Mouse (Mus musculus): ENCODE data around the gene Cox17. TPM values are rescaled to one million over a fixed set of nuclear protein-coding genes. Genes with fewer than 3 reads are reported as not detected.

Cox17 gene
- total RNA-seq, 1 experiment from 2014 or later: 474 TPM

DNA sequence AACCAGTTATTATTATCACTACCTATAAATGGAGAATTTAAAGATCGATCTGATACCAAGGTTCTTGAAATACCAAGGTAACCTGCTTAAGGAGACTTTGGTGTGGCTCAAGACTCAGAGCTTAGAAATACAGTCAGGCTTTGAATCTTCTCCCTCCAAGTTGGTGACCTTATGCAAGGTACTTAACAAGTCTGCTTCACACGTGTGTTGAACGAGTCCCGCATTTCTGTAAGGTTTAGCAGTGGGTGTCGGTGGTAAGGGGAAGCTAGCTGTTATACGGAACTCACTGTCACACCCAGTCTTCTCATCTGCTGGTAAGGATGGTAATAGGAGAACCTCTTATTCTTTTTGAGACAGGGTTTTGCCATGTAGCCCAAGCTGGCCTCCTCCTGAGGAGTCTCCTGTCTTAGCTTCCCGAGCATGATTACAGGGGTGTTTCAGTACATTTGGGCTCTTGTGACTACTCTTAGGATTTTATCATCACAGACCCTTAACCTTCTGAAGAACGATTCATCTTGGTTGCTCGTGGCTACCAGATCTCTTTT lies 1.5 kb downstream of the Cox17 start:
- no peak for DNase-seq

DNA sequence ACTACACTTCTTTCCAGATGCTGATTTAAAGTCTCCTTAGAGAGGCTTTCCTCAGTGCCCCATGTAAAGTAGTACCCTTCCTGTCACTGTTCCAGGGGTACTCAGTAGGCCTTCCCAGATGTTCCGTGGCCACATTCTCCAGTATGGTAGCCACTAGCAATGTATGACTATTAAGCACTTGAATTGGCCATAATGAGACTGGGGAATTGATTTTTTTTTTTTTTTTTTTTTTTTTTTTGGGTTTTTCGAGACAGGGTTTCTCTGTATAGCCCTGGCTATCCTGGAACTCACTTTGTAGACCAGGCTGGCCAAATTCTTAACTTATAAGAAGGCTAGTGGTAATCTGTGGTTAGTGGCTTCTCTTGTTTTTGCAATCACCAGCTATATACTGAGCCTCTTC lies 3.1 kb downstream of the Cox17 start:
- DNase-seq: no peak

DNA sequence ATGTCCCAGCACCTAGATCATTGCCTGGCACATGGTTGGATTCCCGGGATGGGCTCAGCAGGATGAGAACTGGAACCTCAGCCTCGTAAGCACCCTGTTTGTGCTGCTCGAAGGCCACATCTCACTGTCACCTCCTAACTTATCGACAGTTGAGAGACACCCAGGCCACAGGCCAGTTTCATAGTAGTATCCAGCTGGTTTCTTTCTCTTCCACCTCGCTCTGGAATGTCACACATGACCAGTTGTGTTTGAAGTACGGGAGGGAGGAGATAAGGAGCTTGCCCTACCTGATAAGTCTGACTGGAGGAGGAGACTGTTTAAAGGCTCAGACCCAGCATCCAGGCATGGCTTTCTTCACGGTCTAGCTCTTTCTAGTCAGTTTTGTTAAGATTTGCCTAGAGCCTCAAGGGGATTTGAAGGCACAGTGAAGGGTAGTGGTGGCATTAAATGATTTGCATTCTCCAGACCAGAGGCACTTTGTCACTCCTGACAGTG lies 3.6 kb downstream of the Cox17 start:
- no peak for DNase-seq

DNA sequence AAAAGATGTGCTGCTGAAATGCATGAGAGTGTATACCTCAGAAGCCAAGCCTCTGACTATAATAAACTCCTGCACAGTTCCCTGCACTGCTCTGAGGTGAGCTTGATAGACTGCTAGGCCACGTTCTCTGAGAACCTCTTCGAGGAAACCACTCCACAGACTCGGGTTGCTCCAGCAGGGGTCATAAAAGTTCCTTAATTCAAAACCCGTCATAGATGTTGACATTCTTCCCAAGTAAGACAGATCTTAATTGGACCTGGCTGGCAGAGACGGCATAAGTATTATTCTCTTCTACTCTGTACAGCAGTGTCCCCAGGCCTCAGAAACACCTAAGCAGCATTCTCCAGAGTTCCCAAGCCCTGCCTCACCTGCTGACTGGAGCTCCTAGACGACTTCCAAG lies 4.1 kb downstream of the Cox17 start:
- no peak for DNase-seq

DNA sequence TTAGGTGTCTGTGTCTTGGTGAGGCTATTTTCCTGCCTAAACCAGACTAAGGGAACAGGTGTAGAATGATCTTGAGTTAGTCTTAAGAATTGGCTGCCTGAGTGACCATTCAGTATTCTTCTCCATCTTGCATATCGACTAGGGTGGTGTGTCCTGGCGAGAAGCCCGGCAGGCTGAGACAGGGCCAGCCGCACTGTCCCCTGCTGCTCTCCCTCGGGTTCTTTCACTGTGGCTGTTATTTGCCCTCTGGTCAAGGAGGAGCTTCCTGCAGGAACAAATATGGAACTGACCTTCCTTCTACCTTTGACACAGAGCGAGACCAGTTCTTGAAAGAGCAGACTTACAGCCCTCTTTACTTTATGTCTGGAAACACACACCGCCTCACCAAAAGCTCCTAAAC lies 5.2 kb downstream of the Cox17 start:
- DNase-seq: peak; percentile 51

DNA sequence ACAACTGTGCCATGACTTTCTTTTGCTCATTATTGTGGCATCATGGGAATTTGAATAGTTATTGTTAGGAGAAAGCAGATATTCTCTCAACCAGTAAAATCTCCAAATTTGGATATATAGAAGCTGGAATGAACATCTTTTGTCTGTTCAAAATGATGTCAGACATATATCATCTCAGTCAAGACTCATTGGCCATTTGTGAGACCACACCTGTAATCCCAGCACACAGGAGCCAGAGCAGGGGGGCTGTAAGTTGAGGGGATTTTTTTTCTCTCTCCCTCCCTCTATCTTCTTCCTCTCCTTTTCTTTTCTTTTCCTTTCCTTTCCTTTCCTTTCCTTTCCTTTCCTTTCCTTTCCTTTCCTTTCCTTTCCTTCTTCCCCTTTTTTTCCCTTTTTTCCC lies 6.1 kb downstream of the Cox17 start:
- no peak for DNase-seq

DNA sequence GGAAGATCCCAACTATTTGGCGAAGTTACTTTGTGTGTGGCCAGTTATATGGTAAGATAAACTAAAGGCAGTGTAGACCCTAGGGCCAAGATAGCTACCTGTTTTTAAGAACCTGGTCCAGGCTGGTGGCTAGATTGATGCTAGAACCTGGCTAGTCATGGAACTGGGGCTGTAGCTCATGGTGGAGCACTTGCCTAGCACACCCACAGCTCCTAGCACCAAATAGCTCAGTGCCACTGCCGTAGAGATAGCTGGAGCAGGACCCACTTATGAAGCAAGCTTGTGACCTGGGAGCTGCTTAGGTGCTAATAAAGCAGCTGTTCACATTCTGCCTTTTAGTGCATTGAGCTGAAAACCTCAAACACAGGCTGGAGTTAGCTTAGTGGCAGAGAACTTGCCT lies 6.9 kb downstream of the Cox17 start:
- no peak for DNase-seq

DNA sequence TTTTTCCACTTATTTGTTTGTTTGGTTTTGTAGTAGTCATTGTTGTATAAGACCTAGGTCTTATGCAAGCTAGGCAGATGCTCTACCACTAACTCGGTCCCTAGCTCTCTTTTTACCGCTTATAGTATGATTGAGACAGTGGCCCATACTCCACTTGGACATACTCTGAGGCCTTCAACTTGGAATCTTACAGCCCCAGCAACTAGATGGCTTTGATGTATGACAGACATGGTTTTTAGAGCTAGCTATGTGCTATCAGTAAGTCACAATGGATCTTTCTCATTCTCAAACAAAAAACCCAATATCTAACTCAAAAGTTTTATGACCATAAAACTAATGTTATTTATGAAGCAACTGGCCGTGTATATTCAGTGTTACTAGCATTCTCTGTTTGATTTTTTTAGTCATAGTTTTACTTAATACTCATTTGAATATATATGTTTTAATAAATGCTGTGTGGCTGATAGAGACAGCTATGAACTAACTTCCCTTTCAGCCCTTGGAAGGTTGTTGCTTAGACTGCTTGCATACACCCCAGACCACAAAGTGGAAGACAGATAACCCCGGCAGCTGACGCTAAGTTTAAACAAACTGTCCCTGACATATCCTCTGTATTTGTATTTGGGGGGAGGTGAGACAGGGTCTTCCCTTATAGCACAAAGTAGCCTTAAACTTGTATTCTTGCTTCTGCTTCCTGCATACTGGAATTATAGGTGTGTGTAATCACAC lies 7.6 kb downstream of the Cox17 start:
- no peak for DNase-seq

DNA sequence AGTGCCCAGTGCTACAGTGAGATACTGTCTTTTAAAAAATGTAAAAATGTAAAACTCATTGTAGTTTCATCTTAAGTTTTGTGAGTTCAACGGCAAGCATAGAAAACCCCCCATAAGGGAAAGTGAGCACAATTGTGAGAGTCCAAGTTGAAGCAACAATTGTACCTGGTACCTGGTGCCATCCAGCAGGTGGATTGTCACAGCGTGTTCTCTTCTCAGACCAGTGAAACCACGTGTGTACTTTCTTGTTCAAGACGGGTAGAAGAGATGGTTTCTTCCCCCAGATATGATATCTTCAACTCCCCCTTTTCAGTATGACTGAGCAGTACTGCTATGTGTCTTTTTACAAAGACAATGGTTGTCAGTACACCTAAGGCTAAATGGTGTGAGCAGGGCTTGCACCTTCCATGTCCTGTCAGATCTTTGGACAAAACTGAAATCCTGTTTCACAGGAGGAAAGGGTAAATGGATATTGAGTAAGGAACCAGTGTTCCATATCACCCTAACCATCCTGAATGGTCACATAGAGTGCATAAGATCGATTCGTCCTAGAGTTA lies 11.5 kb downstream of the Cox17 start:
- no peak for DNase-seq

DNA sequence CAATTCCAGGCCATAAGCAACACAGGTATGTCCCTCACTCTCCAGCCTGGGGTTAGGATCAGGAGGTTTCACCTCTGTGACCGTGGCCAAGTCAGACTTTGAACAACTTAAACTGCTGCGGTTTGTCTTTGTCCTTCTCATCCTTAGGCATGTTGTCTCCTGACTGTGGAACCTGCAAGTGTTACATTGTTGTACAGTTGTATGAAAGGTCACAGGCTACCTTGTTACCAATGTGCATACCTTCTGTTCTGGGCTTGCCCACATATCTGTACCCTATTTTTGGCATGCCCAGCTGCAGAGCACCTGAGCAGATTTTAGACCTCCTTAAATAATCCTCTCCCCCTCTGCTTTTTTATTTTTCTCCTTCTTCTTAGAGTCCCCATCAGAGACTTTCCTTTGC lies 12.4 kb downstream of the Cox17 start:
- no peak for DNase-seq

DNA sequence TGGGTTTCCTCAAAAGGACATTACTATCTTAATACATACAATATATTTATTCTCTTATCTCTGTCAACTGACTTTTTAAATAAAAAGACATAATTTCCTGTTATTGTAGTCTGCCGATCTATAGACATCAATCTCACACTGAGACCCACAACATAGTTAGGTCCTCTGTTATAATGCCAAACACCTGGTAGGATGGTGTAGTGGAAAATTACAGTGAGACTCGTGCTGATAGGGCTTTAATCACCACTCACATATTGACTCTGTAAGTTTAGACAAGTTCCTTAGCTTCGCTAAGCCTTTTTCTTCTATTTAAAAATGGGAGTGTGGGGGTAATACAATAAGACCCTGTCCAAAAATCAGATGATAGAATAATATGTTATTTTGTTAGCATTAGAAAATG lies 13.1 kb downstream of the Cox17 start:
- DNase-seq: no peak

DNA sequence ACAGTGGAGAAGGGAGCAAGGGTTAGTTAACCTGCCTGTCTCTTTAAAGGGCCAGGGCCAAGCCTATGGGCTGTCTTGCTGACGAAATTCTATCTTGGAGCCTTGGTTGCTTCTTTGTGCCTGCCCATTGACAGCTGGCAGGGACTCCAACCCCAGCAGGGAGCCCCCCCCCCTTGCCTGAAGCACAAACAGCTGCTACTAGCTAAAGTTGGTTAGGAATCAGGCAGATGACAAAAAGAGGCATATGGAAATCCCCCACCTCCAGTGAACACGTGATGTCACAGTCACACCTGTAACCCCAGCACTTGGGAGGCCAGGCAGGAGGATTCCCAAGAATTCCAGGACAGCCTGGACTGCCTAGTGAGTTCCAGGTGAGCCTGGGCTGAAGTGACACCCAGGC lies 13.5 kb downstream of the Cox17 start:
- DNase-seq: no peak

DNA sequence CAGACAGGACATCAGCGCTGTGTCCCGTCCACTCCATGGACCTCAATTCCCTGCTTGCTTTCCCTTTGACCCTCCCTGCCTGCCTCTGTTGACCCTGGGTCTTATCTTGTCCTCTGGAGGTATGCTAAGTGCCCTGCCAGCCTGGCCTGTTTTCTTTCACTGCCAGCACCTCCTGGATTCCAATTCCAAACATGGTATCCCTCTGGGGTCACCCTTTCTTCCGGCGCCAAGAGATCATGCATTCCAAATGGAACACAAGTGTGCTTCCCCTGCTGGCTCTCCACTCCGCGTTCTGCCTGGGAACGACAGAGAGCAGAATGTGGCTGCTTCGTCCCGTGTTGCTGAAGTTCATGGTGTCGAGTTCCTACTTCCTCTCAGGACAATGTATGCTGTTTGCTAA lies 15.1 kb downstream of the Cox17 start, which contains the start of gene Popdc2:
Gene Popdc2 (plus strand): TSS at position 277 of the 400 bp plus-strand sequence.
- peak; percentile 44 for DNase-seq

DNA sequence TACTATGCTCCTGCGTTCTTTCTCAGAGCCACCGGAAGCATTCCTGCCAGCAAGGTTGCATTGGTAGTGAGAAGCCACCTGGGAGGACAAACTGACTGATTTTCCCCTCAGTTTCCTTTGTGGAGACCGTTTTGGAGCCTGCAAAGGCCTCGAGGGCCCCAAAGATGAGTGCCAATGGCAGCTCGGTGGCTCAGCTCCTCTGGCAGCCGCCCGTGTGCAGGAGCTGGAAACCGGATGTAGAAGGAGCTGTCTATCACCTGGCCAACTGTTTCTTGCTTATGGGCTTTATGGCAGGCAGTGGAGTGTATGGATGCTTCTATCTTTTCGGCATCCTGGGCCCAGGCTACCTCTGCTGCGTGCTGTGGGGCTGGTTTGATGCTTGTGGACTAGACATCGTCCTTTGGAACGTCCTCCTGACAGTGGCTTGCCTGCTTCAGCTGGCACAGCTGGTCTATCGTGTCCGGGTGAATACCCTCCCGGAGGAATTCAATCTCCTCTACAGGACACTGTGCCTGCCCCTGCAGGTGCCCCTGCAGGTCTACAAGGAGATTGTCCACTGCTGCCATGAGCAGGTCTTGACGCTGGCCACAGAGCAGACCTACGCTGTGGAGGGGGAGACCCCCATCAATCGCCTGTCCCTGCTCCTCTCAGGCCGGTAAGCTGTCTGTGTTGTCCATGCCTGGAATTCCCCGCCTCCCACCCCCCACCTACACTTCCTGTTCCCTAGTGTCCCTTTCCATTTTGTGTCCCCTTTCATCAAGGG lies 15.9 kb downstream of the Cox17 start:
- DNase-seq: no peak

DNA sequence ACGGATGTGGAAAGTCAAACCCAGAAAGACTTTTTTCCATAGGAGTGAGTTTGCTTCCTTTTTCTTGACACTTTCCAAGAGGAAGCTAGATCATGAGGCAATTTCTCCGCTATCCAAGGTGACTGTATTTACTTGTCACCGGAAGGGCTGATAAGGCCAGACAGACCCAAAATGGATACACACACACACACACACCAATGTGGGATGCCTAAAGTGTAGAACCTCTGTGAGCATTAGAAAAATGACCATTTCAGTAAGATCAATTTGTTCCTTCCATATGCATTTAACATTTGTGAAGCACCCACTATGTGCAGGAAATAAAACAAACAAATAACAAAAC lies 16.4 kb downstream of the Cox17 start:
- no peak for DNase-seq

DNA sequence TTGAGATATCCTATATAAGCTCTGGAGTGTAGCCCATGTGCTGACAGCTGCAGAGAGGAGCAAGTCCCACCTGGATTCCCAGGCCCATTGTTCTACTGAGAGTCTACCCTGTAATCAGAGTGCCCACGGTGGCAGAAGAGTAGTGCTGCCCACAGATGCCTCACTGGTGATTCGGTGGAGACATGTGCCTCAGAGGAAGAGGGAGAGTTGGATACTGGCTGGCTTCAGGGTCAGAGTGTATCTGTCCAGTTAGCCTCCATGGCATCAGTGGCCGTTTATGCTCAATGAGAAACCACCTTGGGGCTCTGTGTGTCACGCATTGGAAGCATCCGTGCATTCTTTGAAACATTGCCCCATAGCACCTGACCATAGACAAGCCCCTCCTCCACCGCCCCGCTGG lies 16.9 kb downstream of the Cox17 start:
- DNase-seq: no peak

DNA sequence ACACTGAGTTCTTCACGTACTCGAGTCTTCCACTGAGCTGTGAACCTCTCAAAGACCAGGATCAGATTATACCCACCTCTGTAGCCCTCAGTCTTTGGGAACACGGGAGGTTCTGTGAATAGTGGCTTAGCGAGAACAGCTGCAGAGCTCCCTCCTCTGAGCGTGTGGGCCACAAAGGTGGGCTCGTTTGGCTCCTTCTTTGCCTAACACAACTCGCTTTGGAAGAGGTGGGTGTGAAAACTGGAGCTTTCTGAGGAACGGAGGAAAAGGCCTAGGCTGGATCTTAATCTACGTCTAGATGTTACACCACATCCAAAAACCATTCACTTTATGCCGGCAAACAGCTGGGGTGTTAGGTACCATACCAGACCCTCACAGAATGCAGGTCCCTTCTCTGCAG lies 18.6 kb downstream of the Cox17 start:
- DNase-seq: no peak

DNA sequence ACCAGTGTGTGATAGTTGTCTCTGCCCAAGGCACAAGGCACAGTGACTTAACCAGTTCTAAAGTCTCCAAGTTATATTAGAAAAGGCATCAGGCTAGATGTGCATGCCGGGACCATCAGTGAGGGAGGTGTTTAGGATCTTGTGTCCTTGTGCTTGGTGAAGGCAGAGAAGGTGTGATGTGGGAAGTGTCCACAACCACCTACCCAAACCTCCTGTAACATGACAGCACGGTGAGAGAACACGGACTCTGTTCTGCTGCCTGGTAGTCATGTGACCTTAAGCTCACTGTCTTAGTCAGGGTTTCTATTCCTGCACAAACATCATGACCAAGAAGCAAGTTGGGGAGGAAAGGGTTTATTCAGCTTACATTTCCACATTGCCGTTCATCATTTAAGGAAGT lies 19.4 kb downstream of the Cox17 start:
- no peak for DNase-seq

DNA sequence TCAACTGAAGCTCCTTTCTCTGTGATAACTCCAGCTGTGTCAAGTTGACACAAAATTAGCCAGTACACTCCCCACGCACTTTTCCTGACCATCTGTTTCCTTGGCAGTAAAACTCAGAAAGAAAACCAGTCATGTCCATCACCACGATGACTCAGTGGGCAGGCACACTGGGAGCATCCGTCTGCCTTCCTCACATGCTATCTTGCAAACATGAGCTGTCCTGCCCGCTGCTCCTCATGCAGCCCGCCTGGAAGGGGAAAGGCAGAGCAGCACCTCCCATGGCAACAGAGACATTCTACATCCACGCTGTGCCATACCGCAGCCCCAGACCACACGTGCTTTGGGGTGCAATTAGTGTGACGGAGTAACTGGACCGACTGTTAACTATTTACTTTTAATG lies 21.5 kb downstream of the Cox17 start:
- DNase-seq: peak; percentile 38

DNA sequence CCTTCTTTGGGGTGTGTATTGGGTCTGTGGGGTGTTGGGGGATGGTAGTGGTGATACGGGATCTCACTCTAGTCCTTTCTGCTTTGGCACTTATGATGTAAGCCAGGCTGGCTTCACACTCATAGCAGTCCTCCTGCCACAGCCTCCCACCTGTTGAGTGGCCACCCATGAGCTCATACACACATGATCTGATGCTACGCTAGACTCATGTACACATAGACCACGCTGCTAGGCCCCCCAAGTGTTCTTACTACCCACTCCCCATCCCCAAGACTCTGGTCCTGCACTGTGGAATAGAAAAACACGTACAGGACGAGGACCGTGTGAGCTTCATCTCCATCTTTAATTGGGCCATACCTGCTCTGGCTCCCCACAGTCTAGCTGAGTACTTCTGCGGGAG lies 22.2 kb downstream of the Cox17 start:
- no peak for DNase-seq

DNA sequence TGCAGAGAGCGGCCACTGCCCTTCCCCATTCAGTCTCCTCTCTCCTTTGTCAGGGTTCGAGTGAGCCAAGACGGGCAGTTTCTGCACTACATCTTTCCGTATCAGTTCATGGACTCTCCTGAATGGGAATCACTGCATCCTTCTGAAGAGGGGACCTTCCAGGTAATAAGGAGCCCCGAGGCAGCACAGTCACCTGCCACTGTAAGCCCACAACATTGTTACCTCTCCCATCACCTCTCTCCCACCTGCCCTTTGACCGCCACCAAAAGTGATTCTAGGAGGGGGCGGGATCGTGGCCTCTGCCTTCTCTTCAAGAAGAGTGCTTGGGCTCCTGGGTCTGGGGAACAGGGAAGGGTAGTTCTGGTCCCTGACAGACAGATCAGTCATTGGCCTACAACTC lies 22.6 kb downstream of the Cox17 start:
- DNase-seq: no peak

DNA sequence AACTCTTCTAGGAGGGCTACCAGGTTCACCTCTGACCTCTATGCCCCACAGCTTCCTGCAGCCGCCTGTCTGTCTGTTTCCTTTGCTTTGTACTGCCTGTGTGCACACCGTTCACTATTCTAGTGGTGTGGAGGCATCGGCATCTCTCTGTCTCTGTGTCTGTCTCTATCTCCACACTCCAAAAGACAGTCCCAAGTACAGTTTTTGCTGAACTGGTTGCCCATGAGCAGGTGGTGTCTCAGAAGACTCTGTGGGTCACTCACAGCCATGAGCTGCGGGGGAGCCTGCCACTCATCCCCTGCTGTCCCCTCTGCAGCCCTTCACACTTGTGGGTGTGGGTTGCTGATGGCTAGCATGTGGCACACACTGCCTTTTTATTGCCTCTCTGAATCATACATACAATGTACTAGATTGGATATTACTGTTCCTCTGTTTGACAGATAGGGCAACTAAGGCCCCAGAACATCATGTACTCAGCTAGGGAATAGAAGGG lies 23.2 kb downstream of the Cox17 start:
- DNase-seq: no peak

Measured in adrenal gland, postnatal 14 days (tissue).